Mouse (Mus musculus): Measurements from ENCODE around the gene 4930550L24Rik.

4930550L24Rik gene

GRCm38 (mm10) chrX:58909060-58909459, at the start of gene 4930550L24Rik:
Gene 4930550L24Rik, plus strand, starts transcription at chrX:58909360.
- no peak for DNase-seq

GRCm38 (mm10) chrX:58900753-58901152, 8.4 kb upstream of the 4930550L24Rik start:
- no peak for DNase-seq

DNA sequence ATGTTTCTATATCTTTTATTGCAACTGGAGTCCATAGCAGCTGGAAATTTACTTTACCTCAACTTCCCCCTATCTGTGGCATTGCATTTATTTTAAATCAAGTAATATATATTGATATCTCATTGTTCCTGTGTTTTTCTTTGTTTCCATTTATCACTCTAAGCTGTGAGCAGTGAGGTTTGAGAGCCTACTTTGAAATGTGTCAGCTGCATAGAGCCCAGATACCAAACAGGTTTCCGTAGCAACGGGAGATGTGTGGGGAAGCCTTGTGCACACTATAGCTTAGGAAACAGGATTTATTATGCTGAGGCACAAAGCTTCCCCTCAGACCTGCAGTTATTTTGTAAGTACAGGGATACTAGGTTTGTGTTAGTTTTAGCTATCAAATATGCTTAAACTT, 58.8 kb downstream of the 4930550L24Rik start:
- no peak for DNase-seq

Measured in spleen, adult 18-20 months (tissue).